Mouse (Mus musculus): ENCODE data around the gene Mob3c. TPM values are rescaled to one million over a fixed set of nuclear protein-coding genes. Genes with fewer than 3 reads are reported as not detected.

Mob3c gene
- polyA plus RNA-seq, 1 experiment from 2014 or later: 9.8 TPM

DNA sequence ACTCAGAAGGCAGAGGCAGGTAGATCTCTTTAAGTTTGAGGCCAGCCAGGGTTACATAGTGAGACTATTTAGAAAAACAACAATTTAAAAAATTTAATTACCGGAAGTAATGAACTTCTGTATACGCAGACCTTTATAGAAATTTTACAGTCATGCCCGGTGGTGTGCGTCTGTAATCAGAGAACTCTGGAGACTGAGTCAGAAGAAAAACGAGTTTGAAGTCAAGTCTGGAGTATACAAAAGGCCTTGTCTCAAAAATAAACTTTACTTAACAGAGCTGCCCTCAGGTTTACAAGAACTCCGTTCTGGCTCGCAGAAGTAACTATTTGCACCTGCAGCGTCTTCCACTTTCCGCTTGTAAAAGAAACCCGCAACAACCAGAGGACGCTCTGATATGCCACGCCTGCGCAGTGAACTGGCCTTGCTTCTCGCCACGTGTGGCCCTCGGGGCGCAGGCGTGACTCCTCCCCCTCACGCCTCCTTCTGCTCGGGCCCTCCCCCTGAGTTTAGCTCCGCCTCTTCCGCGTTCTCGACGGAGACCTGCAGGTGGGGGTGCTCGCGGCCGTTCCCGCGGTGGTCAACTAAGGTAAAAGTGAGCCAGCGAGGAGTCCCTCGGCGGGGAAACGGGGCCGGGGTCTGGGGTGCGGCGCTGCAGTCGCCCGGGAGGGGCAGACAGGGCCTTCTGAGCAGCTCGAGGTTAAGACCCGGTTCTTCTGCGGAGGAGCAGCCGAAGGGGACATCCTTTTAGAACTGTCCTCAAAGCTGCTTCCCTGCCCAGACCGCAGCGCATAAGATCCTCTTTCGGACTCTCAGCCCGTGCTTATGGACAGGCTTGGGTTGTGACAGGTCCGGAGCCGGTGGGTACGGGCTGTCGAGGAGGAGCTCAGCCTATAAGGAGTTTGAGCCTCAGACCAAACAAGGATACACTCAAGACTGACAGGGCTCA is 11.1 kb downstream of the Mob3c start, which contains the start of gene Mknk1:
Gene Mknk1 (plus strand): TSS at position 503 of the 946 bp plus-strand sequence.
- ATAC-seq (replicated peaks; ENCODE audit: low FRiP score): peak; percentile 94
- WGBS: 1% methylated on average over 51 of the region's 51 CpGs
- peaks cover 11% of the 10 kb centered on the region; the same call in 1 of the 2 replicates for H3K36me3 ChIP-seq (ENCODE audit: control insufficient read depth, insufficient read depth, low read length)
- H3K9me3 ChIP-seq (ENCODE audit: control insufficient read depth, low read length): no peaks in the 10 kb centered on the region
- peak within 1 kb of the TSS; percentile 75 for H3K9ac ChIP-seq (ENCODE audit: low read depth, low read length)
- DNase-seq (ENCODE audit: low spot score): peak; percentile 91
- H3K27me3 ChIP-seq (replicated peaks; ENCODE audit: control insufficient read depth, insufficient read depth, low read length): no peaks in the 10 kb centered on the region
- peak within 1 kb of the TSS; percentile 56 for H3K27ac ChIP-seq (ENCODE audit: low read depth, low read length)
- H3K4me2 ChIP-seq: peak within 1 kb of the TSS; percentile 62
- H3K4me1 ChIP-seq (replicated peaks; ENCODE audit: control insufficient read depth, insufficient read depth, low read length): peaks cover 13% of the 10 kb centered on the region; the same call in 1 of the 2 replicates
- peak within 1 kb of the TSS; percentile 78 for H3K4me3 ChIP-seq (ENCODE audit: low read depth, low read length)

DNA sequence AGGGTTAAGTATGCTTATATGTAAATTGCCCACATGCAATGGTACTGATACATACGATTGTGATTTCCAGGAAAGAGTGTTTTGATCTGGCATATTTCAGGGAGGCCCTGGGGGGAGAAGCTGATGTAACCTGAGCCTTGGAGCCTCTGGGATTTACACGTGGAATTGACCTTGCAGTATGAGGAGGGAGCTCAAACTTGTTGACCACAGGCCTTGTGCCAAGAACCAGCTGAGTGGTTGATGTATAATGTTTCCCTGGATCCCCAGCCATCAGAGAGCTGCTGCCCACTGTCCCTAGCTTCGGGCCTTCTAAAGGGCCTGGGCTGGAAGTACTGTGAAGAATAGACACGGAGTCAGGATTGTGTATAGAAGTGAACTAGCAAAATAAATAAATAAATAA is 12.1 kb downstream of the Mob3c start:
- no peak for ATAC-seq (replicated peaks; ENCODE audit: low FRiP score)
- DNase-seq (ENCODE audit: low spot score): no peak
- H3K4me3 ChIP-seq (ENCODE audit: low read depth, low read length): peak overlapping the region; percentile 78
- H3K9ac ChIP-seq (ENCODE audit: low read depth, low read length): peak overlapping the region; percentile 75
- WGBS: 48% methylated on average over 4 of the region's 4 CpGs
- H3K4me2 ChIP-seq: peak overlapping the region; percentile 62
- H3K36me3 ChIP-seq (ENCODE audit: control insufficient read depth, insufficient read depth, low read length): peaks cover 8% of the 10 kb centered on the region; the same call in 1 of the 2 replicates
- no peaks in the 10 kb centered on the region for H3K27me3 ChIP-seq (replicated peaks; ENCODE audit: control insufficient read depth, insufficient read depth, low read length)
- H3K4me1 ChIP-seq (replicated peaks; ENCODE audit: control insufficient read depth, insufficient read depth, low read length): peaks cover 13% of the 10 kb centered on the region
- no peaks in the 10 kb centered on the region for H3K9me3 ChIP-seq (ENCODE audit: control insufficient read depth, low read length)
- no peak overlapping the region for H3K27ac ChIP-seq (ENCODE audit: low read depth, low read length)

- H3K4me2 ChIP-seq: peak overlapping the region; percentile 62
- H3K4me1 ChIP-seq (replicated peaks; ENCODE audit: control insufficient read depth, insufficient read depth, low read length): peaks cover 20% of the 10 kb centered on the region
- no peaks in the 10 kb centered on the region for H3K27me3 ChIP-seq (replicated peaks; ENCODE audit: control insufficient read depth, insufficient read depth, low read length)
- H3K9ac ChIP-seq (ENCODE audit: low read depth, low read length): no peak overlapping the region
- H3K4me3 ChIP-seq (ENCODE audit: low read depth, low read length): no peak overlapping the region
- 96% methylated on average over 4 of the region's 4 CpGs for WGBS
- no peak for DNase-seq (ENCODE audit: low spot score)
- no peaks in the 10 kb centered on the region for H3K9me3 ChIP-seq (ENCODE audit: control insufficient read depth, low read length)
- ATAC-seq (replicated peaks; ENCODE audit: low FRiP score): no peak
- H3K27ac ChIP-seq (ENCODE audit: low read depth, low read length): no peak overlapping the region
- peaks cover 8% of the 10 kb centered on the region; the same call in 1 of the 2 replicates for H3K36me3 ChIP-seq (ENCODE audit: control insufficient read depth, insufficient read depth, low read length)
Observed at GRCm38 (mm10) chr4:115840842-115841241, 12.9 kb downstream of the Mob3c start.

DNA sequence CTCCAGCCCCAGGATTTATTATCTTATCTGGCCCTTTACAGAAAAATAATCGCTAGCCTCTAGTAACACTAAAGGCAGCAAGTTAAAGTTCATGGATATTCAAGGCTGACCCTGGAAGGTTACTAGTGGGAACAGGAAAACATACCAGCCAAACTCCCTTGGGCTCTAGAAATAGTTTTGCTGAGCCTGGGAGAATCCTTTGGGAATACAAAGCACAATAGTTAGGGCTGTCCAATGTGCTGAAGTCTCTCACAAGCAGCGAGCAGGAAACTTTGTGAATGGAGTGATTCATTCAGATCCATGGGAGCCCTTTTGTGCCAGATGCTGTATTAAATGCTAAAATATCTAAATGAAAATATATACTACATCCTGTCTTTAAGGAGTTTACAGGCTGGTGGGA is 18.8 kb downstream of the Mob3c start:
- H3K9me3 ChIP-seq (ENCODE audit: control insufficient read depth, low read length): no peaks in the 10 kb centered on the region
- no peaks in the 10 kb centered on the region for H3K27me3 ChIP-seq (replicated peaks; ENCODE audit: control insufficient read depth, insufficient read depth, low read length)
- H3K27ac ChIP-seq (ENCODE audit: low read depth, low read length): no peak overlapping the region
- H3K4me3 ChIP-seq (ENCODE audit: low read depth, low read length): no peak overlapping the region
- no peak overlapping the region for H3K9ac ChIP-seq (ENCODE audit: low read depth, low read length)
- DNase-seq (ENCODE audit: low spot score) (no peak), ATAC-seq (replicated peaks; ENCODE audit: low FRiP score) (no peak)
- H3K4me1 ChIP-seq (replicated peaks; ENCODE audit: control insufficient read depth, insufficient read depth, low read length): peaks cover 58% of the 10 kb centered on the region
- H3K36me3 ChIP-seq (ENCODE audit: control insufficient read depth, insufficient read depth, low read length): peaks cover 8% of the 10 kb centered on the region; the same call in 1 of the 2 replicates
- whole genome bisulfite sequencing: 64% methylated on average over 2 of the region's 2 CpGs
- H3K4me2 ChIP-seq: no peak overlapping the region

DNA sequence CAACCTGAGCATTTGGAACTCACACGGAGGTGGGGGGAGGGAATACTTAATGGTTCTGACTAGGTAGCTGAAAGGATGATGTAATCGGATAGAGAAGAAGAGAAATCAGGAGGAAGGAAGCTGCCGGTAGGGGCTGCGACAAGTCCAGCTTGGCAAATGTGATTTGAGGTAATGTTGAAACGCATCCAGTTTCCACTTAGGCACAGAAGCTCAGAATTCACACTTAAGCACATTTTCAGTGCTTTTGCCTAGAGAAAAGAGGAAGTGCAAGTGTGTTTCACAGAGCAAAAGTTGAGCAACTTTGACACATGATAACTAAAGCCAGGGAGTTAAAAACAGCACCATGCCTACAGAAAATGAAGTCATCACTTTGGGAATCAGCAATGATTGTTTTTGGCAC is 19.5 kb downstream of the Mob3c start:
- Histone ChIP-seq H3K4me3 (ENCODE audit: low read depth, low read length) (no peak overlapping the region), H3K27me3 (replicated peaks; ENCODE audit: control insufficient read depth, insufficient read depth, low read length) (no peaks in the 10 kb centered on the region), H3K9me3 (ENCODE audit: control insufficient read depth, low read length) (no peaks in the 10 kb centered on the region), H3K9ac (ENCODE audit: low read depth, low read length) (no peak overlapping the region), H3K4me1 (replicated peaks; ENCODE audit: control insufficient read depth, insufficient read depth, low read length) (peaks cover 58% of the 10 kb centered on the region), H3K36me3 (ENCODE audit: control insufficient read depth, insufficient read depth, low read length) (peaks cover 8% of the 10 kb centered on the region; the same call in 1 of the 2 replicates), H3K27ac (ENCODE audit: low read depth, low read length) (peak overlapping the region; percentile 89; the same call in 1 of the 2 replicates), H3K4me2 (no peak overlapping the region)
- ATAC-seq (replicated peaks; ENCODE audit: low FRiP score) (no peak), DNase-seq (ENCODE audit: low spot score) (no peak)
- WGBS: 30% methylated on average over 5 of the region's 5 CpGs

- no peak overlapping the region for H3K4me3 ChIP-seq (ENCODE audit: low read depth, low read length)
- H3K27ac ChIP-seq (ENCODE audit: low read depth, low read length): peak overlapping the region; percentile 89
- peaks cover 6% of the 10 kb centered on the region; the same call in 1 of the 2 replicates for H3K36me3 ChIP-seq (ENCODE audit: control insufficient read depth, insufficient read depth, low read length)
- 37% methylated on average over 1 of the region's 1 CpGs for WGBS
- no peak overlapping the region for H3K9ac ChIP-seq (ENCODE audit: low read depth, low read length)
- H3K4me1 ChIP-seq (replicated peaks; ENCODE audit: control insufficient read depth, insufficient read depth, low read length): peaks cover 58% of the 10 kb centered on the region
- DNase-seq (ENCODE audit: low spot score) (no peak), ATAC-seq (replicated peaks; ENCODE audit: low FRiP score) (no peak)
- H3K4me2 ChIP-seq: peak overlapping the region; percentile 53
- no peaks in the 10 kb centered on the region for H3K9me3 ChIP-seq (ENCODE audit: control insufficient read depth, low read length)
- no peaks in the 10 kb centered on the region for H3K27me3 ChIP-seq (replicated peaks; ENCODE audit: control insufficient read depth, insufficient read depth, low read length)
Observed at GRCm38 (mm10) chr4:115848083-115848482, 20.2 kb downstream of the Mob3c start.

DNA sequence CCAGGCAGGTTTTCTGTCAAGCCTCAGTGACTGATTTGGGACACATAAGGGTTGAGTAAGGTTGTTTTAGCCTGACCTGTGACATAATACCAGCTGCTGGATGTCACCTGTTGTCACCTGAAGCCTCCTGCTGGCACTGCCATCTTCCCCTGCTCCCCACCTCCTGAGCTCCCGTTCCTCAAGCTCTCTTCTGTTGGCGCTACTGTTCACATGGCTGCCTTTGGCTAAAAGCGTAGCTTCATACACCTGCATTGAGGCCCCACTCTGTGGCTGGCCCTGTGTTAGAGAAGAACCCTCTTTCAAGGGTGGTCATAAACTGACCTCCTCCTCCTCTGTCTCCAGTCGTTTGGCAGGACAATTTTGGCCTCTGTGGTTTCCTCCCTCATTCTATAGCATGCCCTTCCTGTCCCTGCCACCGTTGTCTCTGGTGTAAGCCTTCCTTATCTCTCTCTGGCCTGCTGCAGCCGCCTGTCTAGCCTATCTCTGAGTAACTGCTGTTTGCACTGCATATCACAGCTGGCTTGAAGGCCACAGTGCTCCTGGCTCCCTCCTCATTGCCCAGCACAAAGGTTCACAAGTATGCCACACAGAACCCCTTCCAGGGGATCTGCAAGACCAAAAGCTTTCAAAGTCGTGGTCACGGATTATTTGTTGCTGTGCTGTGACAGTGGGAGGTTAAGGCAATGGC is 21.2 kb downstream of the Mob3c start:
- Histone ChIP-seq H3K27me3 (replicated peaks; ENCODE audit: control insufficient read depth, insufficient read depth, low read length) (no peaks in the 10 kb centered on the region), H3K4me3 (ENCODE audit: low read depth, low read length) (no peak overlapping the region), H3K4me2 (peak overlapping the region; percentile 54), H3K9ac (ENCODE audit: low read depth, low read length) (peak overlapping the region; percentile 56), H3K4me1 (replicated peaks; ENCODE audit: control insufficient read depth, insufficient read depth, low read length) (peaks cover 58% of the 10 kb centered on the region), H3K36me3 (ENCODE audit: control insufficient read depth, insufficient read depth, low read length) (peaks cover 3% of the 10 kb centered on the region; the same call in 1 of the 2 replicates), H3K9me3 (ENCODE audit: control insufficient read depth, low read length) (no peaks in the 10 kb centered on the region), H3K27ac (ENCODE audit: low read depth, low read length) (peak overlapping the region; percentile 89)
- ATAC-seq (replicated peaks; ENCODE audit: low FRiP score) (peak; percentile 98), DNase-seq (ENCODE audit: low spot score) (peak; percentile 70)
- WGBS: 10% methylated on average over 8 of the region's 8 CpGs

DNA sequence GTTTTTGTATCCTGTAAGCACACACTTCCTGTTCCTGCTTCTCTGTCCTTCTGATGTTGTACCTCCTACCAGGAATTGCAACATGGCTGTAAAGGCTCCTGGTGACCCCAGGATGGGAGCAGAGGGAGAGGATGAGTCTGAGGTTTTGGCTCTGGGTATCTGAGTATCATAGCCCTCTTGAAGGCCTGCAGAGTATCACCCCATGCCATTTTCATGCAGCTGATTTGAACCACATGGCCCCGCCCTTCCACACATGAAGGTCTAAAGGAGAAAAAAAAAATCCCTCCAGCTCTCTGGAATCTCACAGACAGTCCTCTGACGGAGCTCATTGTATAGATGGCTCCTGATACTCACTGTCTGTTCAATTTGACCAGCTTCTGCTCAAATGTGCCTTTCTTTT is 22.2 kb downstream of the Mob3c start:
- no peak for ATAC-seq (replicated peaks; ENCODE audit: low FRiP score)
- H3K27me3 ChIP-seq (replicated peaks; ENCODE audit: control insufficient read depth, insufficient read depth, low read length): no peaks in the 10 kb centered on the region
- H3K27ac ChIP-seq (ENCODE audit: low read depth, low read length): peak overlapping the region; percentile 89
- 71% methylated on average over 2 of the region's 2 CpGs for WGBS
- H3K36me3 ChIP-seq (ENCODE audit: control insufficient read depth, insufficient read depth, low read length): peaks cover 3% of the 10 kb centered on the region; the same call in 1 of the 2 replicates
- DNase-seq (ENCODE audit: low spot score): no peak
- H3K4me2 ChIP-seq: peak overlapping the region; percentile 54
- H3K4me3 ChIP-seq (ENCODE audit: low read depth, low read length): no peak overlapping the region
- no peaks in the 10 kb centered on the region for H3K9me3 ChIP-seq (ENCODE audit: control insufficient read depth, low read length)
- H3K9ac ChIP-seq (ENCODE audit: low read depth, low read length): peak overlapping the region; percentile 15; the same call in 1 of the 2 replicates
- H3K4me1 ChIP-seq (replicated peaks; ENCODE audit: control insufficient read depth, insufficient read depth, low read length): peaks cover 66% of the 10 kb centered on the region
